Comparison of ENCODE assay signal across 15 mouse cellular contexts in the genomic region with DNA sequence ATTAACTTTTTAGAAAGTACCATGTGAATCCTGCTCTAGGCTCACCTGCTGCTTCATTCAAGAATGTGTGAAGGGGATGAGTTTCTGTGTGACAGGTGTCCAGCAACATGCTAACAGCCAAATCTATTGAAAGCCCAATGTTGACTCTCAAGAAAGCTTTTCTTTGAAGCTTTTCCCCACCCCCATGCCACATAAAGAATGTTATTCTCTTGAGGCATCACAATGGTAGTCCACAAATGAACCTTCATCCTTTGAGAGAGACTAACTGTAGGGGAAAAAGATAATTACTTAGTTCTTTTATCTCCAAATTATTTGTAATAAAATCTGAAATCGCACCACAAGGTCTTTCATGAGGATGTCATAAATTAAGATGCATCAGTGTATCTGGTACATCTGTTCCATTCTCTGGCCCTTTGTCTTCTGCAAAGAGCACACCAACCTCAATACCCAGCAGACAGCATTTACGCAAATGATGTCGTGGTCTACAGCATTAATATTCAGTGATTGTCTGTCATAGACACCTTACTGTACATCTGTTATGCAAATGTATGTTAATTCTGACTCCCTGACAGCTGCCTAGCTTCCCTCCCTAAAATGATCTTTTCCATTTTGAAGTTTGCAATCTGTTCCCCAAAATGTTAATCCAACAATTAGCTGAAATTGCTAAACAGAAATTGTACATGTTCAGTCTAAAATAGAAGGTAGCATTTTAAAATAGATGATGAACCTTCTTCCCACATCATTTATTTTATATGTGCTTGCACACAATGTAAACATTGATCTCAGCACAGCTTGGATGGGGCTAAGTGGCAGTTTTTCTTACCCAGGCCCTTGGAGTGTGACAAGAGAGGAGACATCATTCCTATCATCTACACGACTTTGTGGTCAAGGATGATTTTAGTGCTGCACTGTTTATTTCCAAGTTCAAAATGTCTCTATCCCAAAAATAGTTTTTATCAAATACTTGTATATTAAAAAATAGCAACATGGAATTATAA.
A peak's percentile ranks its signal among the peaks of the same experiment; 100 is the strongest.
DNase-seq lines count a peak whose midpoint lies in the region; ATAC-seq lines count a peak whose summit lies in the region.
"Had no signal": no experiment of that assay in that cellular context is flagged by ENCODE, and none has a peak within 500 bp of the region (broad histone marks: within the 10 kb centered on the region; RNA-seq: fewer than 3 reads in every experiment).

No protein-coding gene starts in this region.

- no peak overlapping the region for H3K27ac ChIP-seq in midbrain, embryonic 11.5 days (ENCODE audit: low read depth, low read length)
- H3K27ac ChIP-seq in midbrain, embryonic 10.5 days (replicated peaks) = no peak overlapping the region
- peak overlapping the region; percentile 73 for H3K27ac ChIP-seq in forebrain, embryonic 16.5 days (ENCODE audit: low read length)
- no peak overlapping the region for H3K27ac ChIP-seq in neural tube, embryonic 13.5 days (replicated peaks)
- H3K27ac ChIP-seq: embryonic facial prominence, embryonic 15.5 days; heart, adult 2 months; stomach, embryonic 15.5 days had no signal

- no peak overlapping the region for H3K9ac ChIP-seq in midbrain, embryonic 11.5 days (ENCODE audit: low read length)
- H3K9ac ChIP-seq in forebrain, embryonic 16.5 days (replicated peaks; ENCODE audit: low read depth, low read length) = no peak overlapping the region
- H3K9ac ChIP-seq in neural tube, embryonic 13.5 days = no peak overlapping the region
- H3K9ac ChIP-seq: embryonic facial prominence, embryonic 15.5 days; stomach, embryonic 15.5 days had no signal

- H3K4me3 ChIP-seq in midbrain, embryonic 11.5 days (ENCODE audit: low read depth, low read length) = no peak overlapping the region
- H3K4me3 ChIP-seq in midbrain, embryonic 10.5 days = no peak overlapping the region
- H3K4me3 ChIP-seq in forebrain, embryonic 16.5 days (replicated peaks; ENCODE audit: low read length) = no peak overlapping the region
- H3K4me3 ChIP-seq in neural tube, embryonic 13.5 days = no peak overlapping the region
- H3K4me3 ChIP-seq: embryonic facial prominence, embryonic 15.5 days; heart, adult 2 months; stomach, embryonic 15.5 days had no signal

- H3K4me2 ChIP-seq in midbrain, embryonic 11.5 days = no peak overlapping the region
- H3K4me2 ChIP-seq in forebrain, embryonic 16.5 days (ENCODE audit: low read length) = no peak overlapping the region
- no peak overlapping the region for H3K4me2 ChIP-seq in neural tube, embryonic 13.5 days
- H3K4me2 ChIP-seq: embryonic facial prominence, embryonic 15.5 days; stomach, embryonic 15.5 days had no signal

- 76% methylated on average over 4 of the region's 4 CpGs for WGBS in midbrain, embryonic 11.5 days
- 76% methylated on average over 4 of the region's 4 CpGs for WGBS in midbrain, embryonic 10.5 days
- WGBS in forebrain, embryonic 16.5 days = 29% methylated on average over 4 of the region's 4 CpGs
- 30% methylated on average over 4 of the region's 4 CpGs for whole genome bisulfite sequencing in neural tube, embryonic 13.5 days

- DNase-seq in midbrain, embryonic 11.5 days (ENCODE audit: low spot score, missing footprints) = no peak
- DNase-seq in midbrain, embryonic 10.5 days (ENCODE audit: low spot score) = no peak
- peak; percentile 26 for DNase-seq in layer of hippocampus, adult 9-10 months (ENCODE audit: low spot score)
- no peak for DNase-seq in adrenal gland, postnatal 4 days (ENCODE audit: low spot score in 2 of 2)
- DNase-seq in cerebellum, adult 18-20 months = no peak
- DNase-seq in testis, postnatal 10 days (ENCODE audit: low spot score) = no peak
- DNase-seq: heart, adult 2 months; heart, postnatal 10 days; kidney, postnatal 36 days; thymus, postnatal 4 days had no signal

- no peaks in the 10 kb centered on the region for H3K4me1 ChIP-seq in midbrain, embryonic 11.5 days (ENCODE audit: control insufficient read depth, insufficient read depth, low read length)
- H3K4me1 ChIP-seq in midbrain, embryonic 10.5 days = 0 out of 2 replicates have a peak, but pooled peaks cover 3% of the 10 kb centered on the region
- peaks cover 5% of the 10 kb centered on the region for H3K4me1 ChIP-seq in forebrain, embryonic 16.5 days (replicated peaks; ENCODE audit: control insufficient read depth, insufficient read depth, low read length)
- H3K4me1 ChIP-seq in neural tube, embryonic 13.5 days (replicated peaks) = no peaks in the 10 kb centered on the region; the same call in 1 of the 2 replicates
- H3K4me1 ChIP-seq: embryonic facial prominence, embryonic 15.5 days; stomach, embryonic 15.5 days had no signal

- H3K9me3 ChIP-seq in midbrain, embryonic 11.5 days (ENCODE audit: control insufficient read depth, low read length) = no peaks in the 10 kb centered on the region
- no peaks in the 10 kb centered on the region for H3K9me3 ChIP-seq in midbrain, embryonic 10.5 days (replicated peaks)
- no peaks in the 10 kb centered on the region for H3K9me3 ChIP-seq in forebrain, embryonic 16.5 days (ENCODE audit: control insufficient read depth, low read length)
- H3K9me3 ChIP-seq in neural tube, embryonic 13.5 days = no peaks in the 10 kb centered on the region
- H3K9me3 ChIP-seq: embryonic facial prominence, embryonic 15.5 days; stomach, embryonic 15.5 days had no signal

- no peaks in the 10 kb centered on the region for H3K27me3 ChIP-seq in midbrain, embryonic 11.5 days (ENCODE audit: control insufficient read depth, insufficient read depth, low read length)
- H3K27me3 ChIP-seq in midbrain, embryonic 10.5 days (ENCODE audit: low read depth, poor library complexity, severe bottlenecking) = no peaks in the 10 kb centered on the region
- H3K27me3 ChIP-seq in forebrain, embryonic 16.5 days (replicated peaks; ENCODE audit: control insufficient read depth, insufficient read depth, low read length) = no peaks in the 10 kb centered on the region
- H3K27me3 ChIP-seq in neural tube, embryonic 13.5 days = no peaks in the 10 kb centered on the region
- H3K27me3 ChIP-seq: embryonic facial prominence, embryonic 15.5 days; stomach, embryonic 15.5 days had no signal

- H3K36me3 ChIP-seq in midbrain, embryonic 11.5 days (ENCODE audit: control insufficient read depth, insufficient read depth, low read length) = no peaks in the 10 kb centered on the region
- no peaks in the 10 kb centered on the region for H3K36me3 ChIP-seq in midbrain, embryonic 10.5 days
- H3K36me3 ChIP-seq in forebrain, embryonic 16.5 days (ENCODE audit: control insufficient read depth, insufficient read depth) = no peaks in the 10 kb centered on the region
- H3K36me3 ChIP-seq in neural tube, embryonic 13.5 days = no peaks in the 10 kb centered on the region
- H3K36me3 ChIP-seq: embryonic facial prominence, embryonic 15.5 days; stomach, embryonic 15.5 days had no signal

- peak; percentile 80 for ATAC-seq in midbrain, embryonic 11.5 days (ENCODE audit: low FRiP score)
- ATAC-seq in forebrain, embryonic 16.5 days = peak; percentile 96
- ATAC-seq in neural tube, embryonic 13.5 days (ENCODE audit: low read depth) = peak; percentile 93
- ATAC-seq: intestine, postnatal 0 days had no signal
